Comparison of ENCODE assay signal across 8 mouse cellular contexts in the genomic region with DNA sequence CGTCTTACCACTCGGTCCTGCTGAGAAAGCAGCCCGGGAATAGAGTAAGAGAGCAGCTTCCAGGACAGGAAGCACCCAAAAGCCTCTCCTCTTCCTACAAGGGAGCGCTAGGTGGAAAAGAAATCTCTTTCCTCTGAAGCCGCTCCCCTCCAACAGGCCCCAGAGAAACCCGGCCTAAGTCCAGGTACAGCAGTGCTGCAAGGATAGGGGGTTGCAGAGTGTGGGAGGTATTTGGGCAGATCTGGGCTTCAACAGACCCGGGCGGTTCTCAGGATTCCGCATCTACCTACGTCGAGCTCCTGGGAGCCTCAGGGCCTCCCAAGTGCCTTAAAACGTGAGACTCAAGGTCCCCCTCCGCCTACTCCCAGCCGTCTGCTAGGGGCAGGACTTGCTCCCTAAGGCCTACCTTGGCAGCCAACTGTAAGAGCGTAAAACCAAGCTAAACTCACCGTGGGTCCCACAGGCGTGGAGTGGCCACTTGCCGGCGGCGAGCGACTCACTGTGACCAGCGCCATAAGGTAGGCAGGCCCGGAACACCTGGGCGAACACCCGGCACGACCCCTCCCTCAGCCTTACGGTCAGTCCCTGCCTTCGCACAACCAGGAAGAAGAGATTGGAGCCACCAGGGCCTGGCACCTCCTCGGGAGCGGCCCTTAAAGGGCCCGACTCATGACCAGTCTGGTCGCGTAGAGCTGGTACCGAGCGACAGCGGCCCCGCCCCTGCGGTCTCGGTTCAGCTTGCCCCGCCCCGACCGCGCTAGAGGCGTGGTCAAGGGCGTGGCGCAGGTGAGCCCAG. TPM values are rescaled to one million over a fixed set of nuclear protein-coding genes. Genes with fewer than 3 reads are reported as not detected.
DNase-seq lines count a peak whose midpoint lies in the region; ATAC-seq and TF ChIP-seq lines count a peak whose summit lies in the region.

A gene (minus strand): TSS at position 615 of the 796 bp plus-strand sequence.

- peak; percentile 54 for DNase-seq in c-Kit-positive CD71-positive TER-119-positive erythroid progenitor cells, embryonic 14.5 days (ENCODE audit: low spot score)
- peak; percentile 22 for DNase-seq in forebrain, embryonic 14.5 days (ENCODE audit: low spot score)
- DNase-seq in heart, postnatal 10 days = peak; percentile 58 to 64
- DNase-seq in kidney, postnatal 4 days = peak; percentile 84 to 91
- peak; percentile 83 for DNase-seq in liver, postnatal 0 days
- DNase-seq in thymus, postnatal 0 days (ENCODE audit: low spot score) = peak; percentile 49

- H3K4me3 ChIP-seq in ES-Bruce4 (ENCODE audit: low read depth, low read length) = peak within 1 kb of the TSS; percentile 82
- H3K4me3 ChIP-seq in forebrain, embryonic 14.5 days (ENCODE audit: low read depth, low read length) = peak within 1 kb of the TSS; percentile 18
- peak within 1 kb of the TSS; percentile 56 for H3K4me3 ChIP-seq in liver, postnatal 0 days (ENCODE audit: low read depth, low read length)

- H3K27ac ChIP-seq in ES-Bruce4 (ENCODE audit: insufficient read depth, low read length) = no peak within 1 kb of the TSS
- no peak within 1 kb of the TSS for H3K27ac ChIP-seq in forebrain, embryonic 14.5 days (ENCODE audit: low read depth, low read length)
- H3K27ac ChIP-seq in liver, postnatal 0 days (ENCODE audit: low read depth) = no peak within 1 kb of the TSS

- no peaks in the 10 kb centered on the region for H3K36me3 ChIP-seq in ES-Bruce4 (ENCODE audit: control insufficient read depth, insufficient read depth, low read length, poor library complexity, severe bottlenecking)
- H3K36me3 ChIP-seq in forebrain, embryonic 14.5 days (ENCODE audit: control insufficient read depth, insufficient read depth, low read length) = peaks cover 4% of the 10 kb centered on the region; the same call in 1 of the 2 replicates
- no peaks in the 10 kb centered on the region for H3K36me3 ChIP-seq in liver, postnatal 0 days (replicated peaks; ENCODE audit: insufficient read depth, low read length)

- intact Hi-C loops in heart, postnatal 10 days (cut with DNase I) = no loop called here

- WGBS in forebrain, embryonic 14.5 days = 7% methylated on average over 46 of the region's 46 CpGs
- 12% methylated on average over 46 of the region's 46 CpGs for WGBS in liver, postnatal 0 days (ENCODE audit: insufficient replicate concordance)

- ATAC-seq in forebrain, embryonic 14.5 days = peak; percentile 50
- ATAC-seq in liver, postnatal 0 days = peak; percentile 93
- peak; percentile 61 for ATAC-seq in neutrophil, adult 5-6 weeks (ENCODE audit: extremely low read depth, insufficient number of reproducible peaks, low FRiP score, poor library complexity, severe bottlenecking)

- no peak for TF ChIP-seq CTCF in ES-Bruce4 (IDR thresholded peaks at IDR 0.05; ENCODE audit: low read depth, low read length)
- no peak for TF ChIP-seq CTCF in liver, postnatal 0 days (IDR thresholded peaks at IDR 0.05; ENCODE audit: low read depth)

- no peaks in the 10 kb centered on the region for H3K4me1 ChIP-seq in ES-Bruce4 (ENCODE audit: control insufficient read depth, insufficient read depth, low read length)
- H3K4me1 ChIP-seq in forebrain, embryonic 14.5 days (ENCODE audit: control insufficient read depth, insufficient read depth, low read length) = peaks cover 4% of the 10 kb centered on the region; the same call in 1 of the 2 replicates
- H3K4me1 ChIP-seq in liver, postnatal 0 days (ENCODE audit: insufficient read depth) = peaks cover 11% of the 10 kb centered on the region

- no peak for TF ChIP-seq EP300 in ES-Bruce4 (IDR thresholded peaks at IDR 0.05; ENCODE audit: insufficient read depth, low read depth, low read length)
- no peak for TF ChIP-seq EP300 in liver, postnatal 0 days (IDR thresholded peaks at IDR 0.05; ENCODE audit: low read depth)

- no peaks in the 10 kb centered on the region for H3K9me3 ChIP-seq in ES-Bruce4 (replicated peaks; ENCODE audit: control insufficient read depth, insufficient read depth, low read length, poor library complexity, severe bottlenecking)
- H3K9me3 ChIP-seq in forebrain, embryonic 14.5 days (replicated peaks; ENCODE audit: control insufficient read depth, low read length) = no peaks in the 10 kb centered on the region
- H3K9me3 ChIP-seq in liver, postnatal 0 days (ENCODE audit: low read length) = no peaks in the 10 kb centered on the region

- TF ChIP-seq POLR2A in ES-Bruce4 (IDR thresholded peaks at IDR 0.05; ENCODE audit: insufficient read depth, low read length) = no peak

- H3K4me2 ChIP-seq in forebrain, embryonic 14.5 days (ENCODE audit: low read length) = peak within 1 kb of the TSS; percentile 47
- peak within 1 kb of the TSS; percentile 82 for H3K4me2 ChIP-seq in liver, postnatal 0 days (ENCODE audit: low read depth, low read length)

- peak within 1 kb of the TSS; percentile 41 for H3K9ac ChIP-seq in ES-Bruce4 (ENCODE audit: low read depth, poor library complexity, severe bottlenecking)
- peak within 1 kb of the TSS; percentile 33; the same call in 1 of the 2 replicates for H3K9ac ChIP-seq in forebrain, embryonic 14.5 days (ENCODE audit: low read length)
- peak within 1 kb of the TSS; percentile 68 for H3K9ac ChIP-seq in liver, postnatal 0 days (replicated peaks)

- H3K27me3 ChIP-seq in ES-Bruce4 (ENCODE audit: control insufficient read depth, insufficient read depth, low read length, poor library complexity, severe bottlenecking) = no peaks in the 10 kb centered on the region
- peaks cover 13% of the 10 kb centered on the region; the same call in 1 of the 2 replicates for H3K27me3 ChIP-seq in forebrain, embryonic 14.5 days (replicated peaks; ENCODE audit: control insufficient read depth, insufficient read depth, low read length)
- H3K27me3 ChIP-seq in liver, postnatal 0 days (ENCODE audit: insufficient read depth, low read length) = no peaks in the 10 kb centered on the region

RNA-seq across cellular contexts. Expression of the gene that starts here (rescaled TPM):
- 8.5 and 9.2 TPM in 2 replicates for polyA plus RNA-seq in ES-Bruce4 (2011; ENCODE audit: insufficient read depth, insufficient read length, low read depth, missing spikeins)
- 4.0 and 4.3 TPM in 2 replicates for polyA plus RNA-seq in forebrain, embryonic 14.5 days (2014; fragmentation: Nextera tagmentation; extraction: Ambion mirVana)
- total RNA-seq in heart, postnatal 10 days (2021) = 10 to 100 TPM in 1 of 2 experiments, 1 to 10 TPM in 1; 10.0 to 12.0 TPM
- polyA plus RNA-seq in liver, postnatal 0 days (2015; fragmentation: Nextera tagmentation; extraction: Ambion mirVana) = 3.3 and 3.4 TPM in 2 replicates
- total RNA-seq in neutrophil, adult 5-6 weeks (2017) = 48.0 and 59.8 TPM in 2 replicates
- polyA plus RNA-seq in thymus, postnatal 0 days (2015; fragmentation: Nextera tagmentation; extraction: Ambion mirVana) = 9.4 and 10.1 TPM in 2 replicates

Comparison
In these comparisons a context has a peak if more than half of its experiments do, and no peak if none do; other contexts are left out.
1. H3K4me3 ChIP-seq: peak in every context shown above with its lines; median percentile 82 in ES-Bruce4; 56 in liver, postnatal 0 days; 18 in forebrain, embryonic 14.5 days.
2. DNase-seq: peak in every context shown above with its lines; median percentile 88 in kidney, postnatal 4 days; 83 in liver, postnatal 0 days; 61 in heart, postnatal 10 days; 54 in c-Kit-positive CD71-positive TER-119-positive erythroid progenitor cells, embryonic 14.5 days; 49 in thymus, postnatal 0 days; 22 in forebrain, embryonic 14.5 days.